Mouse (Mus musculus): ENCODE data around the gene Cntfr. TPM values are rescaled to one million over a fixed set of nuclear protein-coding genes. Genes with fewer than 3 reads are reported as not detected.
A peak's percentile ranks its signal among the peaks of the same experiment; 100 is the strongest.

The Cntfr gene
- polyA plus RNA-seq, 1 experiment from 2014 or later: 8.6 TPM

DNA sequence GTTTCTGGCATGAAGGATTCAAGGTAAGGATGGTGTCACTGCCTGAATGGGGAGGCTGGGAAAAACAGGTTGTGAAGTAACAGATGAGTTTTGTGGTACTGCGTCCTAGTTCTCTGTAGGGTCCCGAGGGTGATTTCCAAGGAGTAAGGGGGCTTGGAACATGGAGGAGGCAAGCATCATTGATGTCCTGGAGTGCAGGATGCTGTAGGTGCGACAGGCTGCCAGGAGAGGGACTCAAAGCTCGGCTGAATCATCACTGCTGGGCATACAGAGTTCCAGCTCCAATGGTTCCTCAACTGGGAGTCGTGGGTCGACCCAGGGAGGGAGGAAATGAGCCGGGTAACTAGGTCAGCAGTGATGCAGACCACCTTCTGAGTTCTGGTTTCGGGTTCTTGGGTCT, 61.7 kb downstream of the Cntfr start:
- WGBS: 62% methylated on average over 8 of the region's 8 CpGs
- no peak overlapping the region for H3K27ac ChIP-seq
- H3K4me3 ChIP-seq (replicated peaks; ENCODE audit: low read depth, low read length): no peak overlapping the region
- ATAC-seq (replicated peaks; ENCODE audit: low FRiP score, low read depth) (no peak), DNase-seq (ENCODE audit: low spot score) (no peak)
- no peaks in the 10 kb centered on the region for H3K27me3 ChIP-seq (ENCODE audit: insufficient read depth, low read length)
- no peak overlapping the region for H3K9ac ChIP-seq (ENCODE audit: low read depth, low read length)
- no peak overlapping the region for H3K4me2 ChIP-seq (ENCODE audit: low read length)
- peak; percentile 42 for TF ChIP-seq CTCF (IDR thresholded peaks at IDR 0.05; ENCODE audit: low read depth)
- H3K36me3 ChIP-seq (ENCODE audit: insufficient read depth, low read length): no peaks in the 10 kb centered on the region
- peaks cover 20% of the 10 kb centered on the region; the same call in 1 of the 2 replicates for H3K4me1 ChIP-seq (replicated peaks; ENCODE audit: insufficient read depth, low read length)
- no peaks in the 10 kb centered on the region for H3K9me3 ChIP-seq (replicated peaks; ENCODE audit: low read length)

DNA sequence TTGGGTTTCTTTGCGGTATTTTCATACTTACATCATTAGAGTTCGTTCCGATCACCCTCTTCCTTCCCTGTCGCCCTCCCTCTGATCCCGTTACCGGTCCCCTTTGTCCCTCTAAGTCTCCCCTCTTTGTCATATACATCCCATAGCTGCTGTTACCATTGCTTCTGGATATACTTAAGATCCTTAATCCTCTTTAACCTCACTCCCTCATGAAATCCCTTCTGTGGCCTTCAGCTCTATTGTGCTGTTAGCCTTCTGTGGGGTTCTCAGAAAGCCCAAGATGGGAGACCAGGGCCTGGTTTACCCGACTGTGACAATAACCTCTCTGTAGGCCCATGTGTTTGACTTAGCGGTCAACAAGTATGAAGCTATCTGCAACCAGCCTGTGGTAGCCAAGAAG, 62.3 kb downstream of the Cntfr start:
- Histone ChIP-seq H3K4me3 (replicated peaks; ENCODE audit: low read depth, low read length) (no peak overlapping the region), H3K36me3 (ENCODE audit: insufficient read depth, low read length) (no peaks in the 10 kb centered on the region), H3K9me3 (replicated peaks; ENCODE audit: low read length) (no peaks in the 10 kb centered on the region), H3K27ac (no peak overlapping the region), H3K4me1 (replicated peaks; ENCODE audit: insufficient read depth, low read length) (peaks cover 20% of the 10 kb centered on the region; the same call in 1 of the 2 replicates), H3K9ac (ENCODE audit: low read depth, low read length) (no peak overlapping the region), H3K27me3 (ENCODE audit: insufficient read depth, low read length) (no peaks in the 10 kb centered on the region), H3K4me2 (ENCODE audit: low read length) (no peak overlapping the region)
- no peak for TF ChIP-seq CTCF (IDR thresholded peaks at IDR 0.05; ENCODE audit: low read depth)
- DNase-seq (ENCODE audit: low spot score) (no peak), ATAC-seq (replicated peaks; ENCODE audit: low FRiP score, low read depth) (no peak)
- 94% methylated on average over 8 of the region's 8 CpGs for WGBS

DNA sequence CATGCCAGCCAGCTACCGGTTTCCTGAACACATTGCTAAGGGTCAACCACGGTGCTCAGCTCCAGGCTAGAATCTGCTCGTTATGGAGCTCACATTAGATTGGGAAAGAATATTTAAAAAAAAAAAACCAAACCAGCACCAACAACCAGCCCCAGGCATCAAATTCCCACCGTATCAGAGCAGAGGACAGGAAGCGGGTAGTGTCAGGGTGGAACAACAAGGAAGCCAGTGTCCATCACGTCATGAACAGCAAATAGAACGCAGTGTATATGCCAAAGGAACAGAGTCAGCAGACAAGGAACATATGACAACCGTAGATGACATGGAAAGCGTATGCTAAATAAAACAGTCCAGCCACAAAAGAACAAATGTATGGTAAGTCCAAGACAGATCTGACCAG, 63.9 kb downstream of the Cntfr start:
- 64% methylated on average over 9 of the region's 9 CpGs for WGBS
- Histone ChIP-seq H3K4me1 (replicated peaks; ENCODE audit: insufficient read depth, low read length) (peaks cover 28% of the 10 kb centered on the region; the same call in 1 of the 2 replicates), H3K9me3 (replicated peaks; ENCODE audit: low read length) (no peaks in the 10 kb centered on the region), H3K4me2 (ENCODE audit: low read length) (no peak overlapping the region), H3K4me3 (replicated peaks; ENCODE audit: low read depth, low read length) (no peak overlapping the region), H3K9ac (ENCODE audit: low read depth, low read length) (no peak overlapping the region), H3K36me3 (ENCODE audit: insufficient read depth, low read length) (no peaks in the 10 kb centered on the region), H3K27ac (no peak overlapping the region), H3K27me3 (ENCODE audit: insufficient read depth, low read length) (no peaks in the 10 kb centered on the region)
- TF ChIP-seq CTCF (IDR thresholded peaks at IDR 0.05; ENCODE audit: low read depth): no peak
- DNase-seq (ENCODE audit: low spot score) (no peak), ATAC-seq (replicated peaks; ENCODE audit: low FRiP score, low read depth) (no peak)

DNA sequence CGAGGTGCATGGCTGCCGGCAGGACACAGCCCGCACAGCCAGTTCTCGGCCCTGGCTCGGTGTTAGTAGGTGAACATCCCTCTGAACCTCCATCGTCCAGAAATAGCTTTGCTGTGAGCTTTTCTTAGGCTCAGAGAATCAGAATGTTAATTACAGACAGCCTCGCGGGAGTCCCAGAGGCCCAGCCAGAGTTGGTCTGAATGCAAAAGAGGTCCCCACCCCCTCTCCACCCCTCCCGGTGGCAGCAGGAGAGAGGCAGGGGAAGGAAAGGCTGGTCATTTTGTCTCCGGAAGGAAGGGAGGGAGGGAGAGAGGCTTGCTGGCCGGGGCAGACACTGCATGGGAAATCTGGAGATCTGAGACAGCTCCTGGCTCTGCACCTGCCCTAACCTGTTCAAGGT, 65.5 kb downstream of the Cntfr start:
- H3K4me2 ChIP-seq (ENCODE audit: low read length): no peak overlapping the region
- ATAC-seq (replicated peaks; ENCODE audit: low FRiP score, low read depth): no peak

DNA sequence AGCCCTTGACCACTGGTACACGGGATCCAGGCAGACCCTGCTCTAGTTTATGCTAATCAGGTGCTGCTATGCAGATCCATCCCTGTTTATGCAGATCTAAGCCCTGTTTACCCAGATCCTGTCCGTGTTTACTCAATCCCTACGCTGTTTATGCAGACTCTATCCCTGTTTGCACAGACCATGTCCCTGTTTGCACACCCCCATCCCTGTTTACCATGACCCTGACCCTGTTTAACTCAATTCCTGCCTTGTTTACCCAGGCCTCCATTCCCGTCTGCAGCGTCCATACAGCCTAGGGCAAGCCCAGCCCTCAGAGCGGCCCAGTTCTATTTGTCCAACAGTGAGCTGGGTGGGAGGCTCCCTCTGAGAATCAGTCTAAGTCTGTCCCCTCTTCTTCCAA, 66.7 kb downstream of the Cntfr start:
- H3K27ac ChIP-seq: no peak overlapping the region
- no peaks in the 10 kb centered on the region for H3K9me3 ChIP-seq (replicated peaks; ENCODE audit: low read length)
- no peak overlapping the region for H3K9ac ChIP-seq (ENCODE audit: low read depth, low read length)
- no peaks in the 10 kb centered on the region for H3K27me3 ChIP-seq (ENCODE audit: insufficient read depth, low read length)
- ATAC-seq (replicated peaks; ENCODE audit: low FRiP score, low read depth): no peak
- TF ChIP-seq CTCF (IDR thresholded peaks at IDR 0.05; ENCODE audit: low read depth): no peak
- H3K4me2 ChIP-seq (ENCODE audit: low read length): no peak overlapping the region
- peaks cover 15% of the 10 kb centered on the region; the same call in 1 of the 2 replicates for H3K4me1 ChIP-seq (replicated peaks; ENCODE audit: insufficient read depth, low read length)
- H3K36me3 ChIP-seq (ENCODE audit: insufficient read depth, low read length): no peaks in the 10 kb centered on the region
- WGBS: 44% methylated on average over 6 of the region's 6 CpGs
- DNase-seq (ENCODE audit: low spot score): no peak
- H3K4me3 ChIP-seq (replicated peaks; ENCODE audit: low read depth, low read length): no peak overlapping the region

More for the DNA sequence above, 65.5 kb downstream of the Cntfr start:
- TF ChIP-seq CTCF (IDR thresholded peaks at IDR 0.05; ENCODE audit: low read depth): no peak
- Histone ChIP-seq H3K27ac (peak overlapping the region; percentile 8; the same call in 1 of the 2 replicates), H3K27me3 (ENCODE audit: insufficient read depth, low read length) (no peaks in the 10 kb centered on the region), H3K4me1 (replicated peaks; ENCODE audit: insufficient read depth, low read length) (peaks cover 23% of the 10 kb centered on the region; the same call in 1 of the 2 replicates), H3K36me3 (ENCODE audit: insufficient read depth, low read length) (no peaks in the 10 kb centered on the region), H3K4me3 (replicated peaks; ENCODE audit: low read depth, low read length) (no peak overlapping the region), H3K9me3 (replicated peaks; ENCODE audit: low read length) (no peaks in the 10 kb centered on the region), H3K9ac (ENCODE audit: low read depth, low read length) (peak overlapping the region; percentile 29; the same call in 1 of the 2 replicates)
- DNase-seq (ENCODE audit: low spot score): peak; percentile 62
- WGBS: 4% methylated on average over 11 of the region's 11 CpGs

DNA sequence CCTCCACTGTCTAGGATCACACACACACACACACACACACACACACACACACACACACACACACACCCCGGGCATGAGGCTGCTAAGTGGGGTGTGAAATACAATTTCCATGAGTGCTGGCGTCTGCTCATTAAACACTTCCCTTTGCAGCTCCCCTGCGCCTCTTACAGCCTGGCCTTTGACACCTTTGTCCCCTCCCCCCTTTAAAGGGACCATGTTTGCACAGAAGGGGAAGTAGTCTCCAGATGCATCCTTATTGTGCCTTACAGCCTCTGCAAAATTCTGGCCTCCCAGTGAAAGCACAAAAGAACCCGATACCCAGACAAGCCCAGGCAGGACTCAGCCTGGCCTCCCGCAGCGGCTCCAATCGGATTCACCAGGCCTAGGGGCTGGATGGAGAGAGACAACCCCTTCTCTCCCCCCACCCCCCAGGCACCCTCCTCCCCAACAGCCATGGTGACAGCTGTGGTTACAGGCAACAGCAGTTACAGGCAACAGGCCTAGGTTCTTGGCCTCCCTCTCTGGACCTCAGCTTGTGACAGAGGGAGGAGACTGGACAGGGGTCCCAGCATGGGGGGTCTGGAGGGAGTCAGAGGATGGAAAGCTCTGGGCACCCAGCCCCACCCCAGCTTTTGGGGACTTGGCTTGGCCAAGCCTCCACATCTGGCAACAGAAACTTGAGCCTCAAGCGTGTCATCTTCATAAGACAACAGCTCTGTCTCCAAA, 68.5 kb downstream of the Cntfr start:
- peak; percentile 40 for ATAC-seq (replicated peaks; ENCODE audit: low FRiP score, low read depth)
- Histone ChIP-seq H3K4me2 (ENCODE audit: low read length) (no peak overlapping the region), H3K36me3 (ENCODE audit: insufficient read depth, low read length) (no peaks in the 10 kb centered on the region), H3K9me3 (replicated peaks; ENCODE audit: low read length) (no peaks in the 10 kb centered on the region), H3K9ac (ENCODE audit: low read depth, low read length) (peak overlapping the region; percentile 29; the same call in 1 of the 2 replicates), H3K27ac (peak overlapping the region; percentile 40; the same call in 1 of the 2 replicates), H3K4me3 (replicated peaks; ENCODE audit: low read depth, low read length) (no peak overlapping the region), H3K4me1 (replicated peaks; ENCODE audit: insufficient read depth, low read length) (peaks cover 15% of the 10 kb centered on the region; the same call in 1 of the 2 replicates), H3K27me3 (ENCODE audit: insufficient read depth, low read length) (no peaks in the 10 kb centered on the region)
- peak; percentile 80 for DNase-seq (ENCODE audit: low spot score)
- 11% methylated on average over 8 of the region's 8 CpGs for WGBS
- no peak for TF ChIP-seq CTCF (IDR thresholded peaks at IDR 0.05; ENCODE audit: low read depth)
